Mouse (Mus musculus) brain, embryonic 14.5 days (tissue): ENCODE measurements around the gene Rps16. TPM values are rescaled to one million over a fixed set of nuclear protein-coding genes. Genes with fewer than 3 reads are reported as not detected.

ENCODE experiments used
- DNase-seq: peaks from one replicate; pipeline ENCODE4 v3.0.0-alpha.2; 2011; ENCODE audit warnings: low read depth
- CTCF ChIP-seq: fragments of 200-500 bp; IDR thresholded peaks from 2 replicates; pipeline ENCODE4 v1.5.1; 2012; ENCODE audit warnings: inconsistent platforms, mild to moderate bottlenecking, moderate library complexity, borderline replicate concordance; ENCODE audit not compliant: insufficient read depth, insufficient read length; ENCODE audit errors: extremely low read depth
- POLR2A ChIP-seq: fragments of 200-500 bp; IDR thresholded peaks from 2 replicates; pipeline ENCODE4 v1.6.1; 2012; ENCODE audit warnings: mild to moderate bottlenecking, inconsistent platforms, borderline replicate concordance; ENCODE audit not compliant: poor library complexity, insufficient read depth, insufficient read length, severe bottlenecking; ENCODE audit errors: extremely low read depth
- polyA plus RNA-seq: library from polyadenylated mRNA; depleted of rRNA; stranded (reverse); fragments of >200 nt; gene quantifications from 2 replicates; pipeline ENCODE4 v1.2.3, GENCODE M21; 2012

Gene Rps16
- polyA plus RNA-seq, 1 experiment, result 1,173 TPM

- TF ChIP-seq CTCF, result no peak
- TF ChIP-seq POLR2A, result no peak
- DNase-seq, result no peak
These were observed 2.8 kb downstream of the Rps16 start for GRCm38 (mm10) chr7:28353267-28353666.

GRCm38 (mm10) chr7:28354113-28354581 lies 3.7 kb downstream of the Rps16 start:
- no peak for DNase-seq
- TF ChIP-seq POLR2A (no peak), CTCF (no peak)

- TF ChIP-seq POLR2A (no peak), CTCF (no peak)
- DNase-seq, result no peak
These were observed 4.1 kb downstream of the Rps16 start for GRCm38 (mm10) chr7:28354596-28354995.

GRCm38 (mm10) chr7:28355221-28355620 lies 4.8 kb downstream of the Rps16 start:
- TF ChIP-seq CTCF (no peak), POLR2A (no peak)
- no peak for DNase-seq

GRCm38 (mm10) chr7:28356981-28357380 lies 6.5 kb downstream of the Rps16 start:
- no peak for TF ChIP-seq CTCF
- TF ChIP-seq POLR2A, result no peak
- DNase-seq, result no peak

- DNase-seq, result peak; percentile 59
These were observed 7.5 kb downstream of the Rps16 start for GRCm38 (mm10) chr7:28357984-28358383.

GRCm38 (mm10) chr7:28358431-28358830 lies 8.0 kb downstream of the Rps16 start:
- TF ChIP-seq POLR2A (no peak), CTCF (no peak)
- no peak for DNase-seq

More at GRCm38 (mm10) chr7:28357984-28358383, 7.5 kb downstream of the Rps16 start:
- TF ChIP-seq POLR2A (no peak), CTCF (no peak)

GRCm38 (mm10) chr7:28359854-28360253 lies 9.4 kb downstream of the Rps16 start:
- no peak for DNase-seq
- TF ChIP-seq POLR2A (no peak), CTCF (no peak)

- no peak for DNase-seq
- TF ChIP-seq CTCF, result no peak
- no peak for TF ChIP-seq POLR2A
These were observed 9.8 kb downstream of the Rps16 start for GRCm38 (mm10) chr7:28360291-28360690.

- TF ChIP-seq CTCF, result no peak
- TF ChIP-seq POLR2A, result no peak
- DNase-seq, result no peak
These were observed 11.3 kb downstream of the Rps16 start for GRCm38 (mm10) chr7:28361647-28362341.

- DNase-seq, result no peak
- no peak for TF ChIP-seq CTCF
- TF ChIP-seq POLR2A, result no peak
These were observed 12.1 kb downstream of the Rps16 start for GRCm38 (mm10) chr7:28362441-28363060.

GRCm38 (mm10) chr7:28367663-28368275 lies 17.3 kb downstream of the Rps16 start:
- no peak for DNase-seq
- TF ChIP-seq POLR2A (no peak), CTCF (no peak)
